Mouse (Mus musculus): ENCODE measurements around the gene Ankrd28.

GRCm38 (mm10) chr14:31696985-31697303 lies 133.5 kb downstream of the Ankrd28 start:
- TF ChIP-seq POLR2A (IDR thresholded peaks at IDR 0.05; ENCODE audit: borderline replicate concordance, insufficient read depth, low read length): no peak
- no peak for TF ChIP-seq CTCF (IDR thresholded peaks at IDR 0.05; ENCODE audit: borderline replicate concordance, insufficient read depth, low read depth, low read length)

Data from cerebellum, adult 2 months (tissue).